Mouse (Mus musculus) kidney, embryonic 14.5 days (tissue): ENCODE measurements around the gene Stk38. TPM values are rescaled to one million over a fixed set of nuclear protein-coding genes. Genes with fewer than 3 reads are reported as not detected.

Experiments used
- ATAC-seq: fragments of 200-750 bp; cut with Nextera tagmentation; 2 replicates; pipeline ENCODE4 v1.8.0; 2017; ENCODE audit warnings: moderate number of reproducible peaks, mild to moderate bottlenecking, moderate TSS enrichment, moderate library complexity; ENCODE audit not compliant: low FRiP score, low TSS enrichment
- H3K27ac ChIP-seq: fragments of 300-500 bp; sonication (generic); 2 replicates; pipeline ENCODE4 v1.5.1; 2014; ENCODE audit warnings: low read depth, mild to moderate bottlenecking, low read length, moderate library complexity, mixed read lengths
- H3K27me3 ChIP-seq: fragments of 300-500 bp; sonication (generic); 2 replicates; pipeline ENCODE4 v1.6.1; 2014; ENCODE audit warnings: mild to moderate bottlenecking, low read length; ENCODE audit not compliant: control insufficient read depth, insufficient read depth
- H3K36me3 ChIP-seq: fragments of 300-500 bp; sonication (generic); 2 replicates; pipeline ENCODE4 v1.6.1; 2014; ENCODE audit warnings: low read length, mixed read lengths; ENCODE audit not compliant: control insufficient read depth, insufficient read depth
- H3K4me1 ChIP-seq: fragments of 300-500 bp; sonication (generic); 2 replicates; pipeline ENCODE4 v1.6.1; 2014; ENCODE audit warnings: low read length, mixed read lengths; ENCODE audit not compliant: control insufficient read depth, insufficient read depth
- H3K4me2 ChIP-seq: fragments of 300-500 bp; sonication (generic); replicated peaks from 2 replicates; pipeline ENCODE4 v1.6.1; 2014; ENCODE audit warnings: low read depth, mild to moderate bottlenecking, low read length
- H3K4me3 ChIP-seq: fragments of 300-500 bp; sonication (generic); 2 replicates; pipeline ENCODE4 v1.5.1; 2014; ENCODE audit warnings: mild to moderate bottlenecking, low read length
- H3K9ac ChIP-seq: fragments of 300-500 bp; sonication (generic); 2 replicates; pipeline ENCODE4 v1.6.1; 2014; ENCODE audit warnings: low read depth, mild to moderate bottlenecking, low read length, moderate library complexity
- H3K9me3 ChIP-seq: fragments of 300-500 bp; sonication (generic); 2 replicates; pipeline ENCODE4 v1.6.1; 2016; ENCODE audit warnings: low read length; ENCODE audit not compliant: control insufficient read depth
- WGBS: fragments of 180-500 bp; shearing (Covaris S2); extraction: QIAGEN DNeasy Blood & Tissue Kit; methylation state at CpG from one replicate; pipeline ENCODE4 v1.1.7; 2014; 5-methylcytosine and 5-hydroxymethylcytosine counted together
- polyA plus RNA-seq: library from polyadenylated mRNA; unstranded; fragments of >200 nt; fragmentation: Nextera tagmentation; extraction: Ambion mirVana; gene quantifications from 2 replicates; pipeline ENCODE4 v1.2.1, GENCODE M21; 2014

The Stk38 gene
- polyA plus RNA-seq, 1 experiment from 2014 or later, result 101 TPM

DNA sequence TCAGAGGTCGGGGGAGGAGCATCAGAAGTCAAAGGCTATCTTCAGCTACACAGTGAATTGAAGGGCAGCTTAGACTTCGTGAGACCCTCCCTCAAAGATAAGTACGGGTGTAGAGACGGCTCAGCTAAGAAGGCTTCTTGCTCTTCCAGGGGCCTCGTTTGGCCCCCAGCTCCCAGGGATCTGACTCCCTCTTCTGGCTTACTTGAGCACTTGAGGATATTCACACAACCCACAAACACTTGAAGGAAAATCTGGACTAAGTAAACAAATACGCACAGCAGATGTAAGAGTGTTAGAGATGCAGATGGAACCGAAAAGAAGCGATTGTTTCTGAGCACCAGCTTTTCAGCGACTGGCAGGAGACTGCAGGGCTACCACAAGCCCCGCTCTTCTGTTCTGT, 47.2 kb downstream of the Stk38 start:
- Histone ChIP-seq H3K27me3 (no peaks in the 10 kb centered on the region), H3K4me3 (no peak overlapping the region), H3K9ac (no peak overlapping the region), H3K27ac (no peak overlapping the region), H3K9me3 (0 out of 2 replicates have a peak, but pooled peaks cover 4% of the 10 kb centered on the region), H3K36me3 (peaks cover 56% of the 10 kb centered on the region), H3K4me1 (no peaks in the 10 kb centered on the region), H3K4me2 (no peak overlapping the region)
- no peak for ATAC-seq
- WGBS, result 75% methylated on average over 10 of the region's 10 CpGs

DNA sequence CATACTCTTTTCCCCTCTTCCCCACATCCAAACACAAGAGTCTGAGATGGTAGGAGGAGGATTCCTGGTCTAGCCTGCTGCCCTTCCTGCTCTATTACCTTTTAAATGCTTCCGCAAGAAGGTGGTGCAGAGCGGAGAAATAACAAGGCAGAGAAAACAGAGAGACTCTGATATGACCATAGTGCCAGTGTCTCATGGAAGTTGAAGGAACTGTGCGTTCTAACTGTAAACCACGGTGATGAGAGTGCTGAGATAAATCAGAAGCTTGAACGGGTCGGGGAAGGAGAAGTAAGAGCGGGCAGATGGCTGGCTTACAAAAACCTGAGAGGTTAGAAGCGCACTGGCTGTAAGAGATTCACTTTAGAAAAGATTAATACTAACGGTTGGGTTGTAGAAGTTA, 53.4 kb downstream of the Stk38 start:
- peaks cover 10% of the 10 kb centered on the region; the same call in 1 of the 2 replicates for H3K36me3 ChIP-seq
- no peak overlapping the region for H3K9ac ChIP-seq
- H3K27ac ChIP-seq, result no peak overlapping the region
- peaks cover 16% of the 10 kb centered on the region for H3K4me1 ChIP-seq
- no peak for ATAC-seq
- no peak overlapping the region for H3K4me2 ChIP-seq
- H3K27me3 ChIP-seq, result no peaks in the 10 kb centered on the region
- no peak overlapping the region for H3K4me3 ChIP-seq
- WGBS, result 95% methylated on average over 9 of the region's 9 CpGs
- 0 out of 2 replicates have a peak, but pooled peaks cover 4% of the 10 kb centered on the region for H3K9me3 ChIP-seq

DNA sequence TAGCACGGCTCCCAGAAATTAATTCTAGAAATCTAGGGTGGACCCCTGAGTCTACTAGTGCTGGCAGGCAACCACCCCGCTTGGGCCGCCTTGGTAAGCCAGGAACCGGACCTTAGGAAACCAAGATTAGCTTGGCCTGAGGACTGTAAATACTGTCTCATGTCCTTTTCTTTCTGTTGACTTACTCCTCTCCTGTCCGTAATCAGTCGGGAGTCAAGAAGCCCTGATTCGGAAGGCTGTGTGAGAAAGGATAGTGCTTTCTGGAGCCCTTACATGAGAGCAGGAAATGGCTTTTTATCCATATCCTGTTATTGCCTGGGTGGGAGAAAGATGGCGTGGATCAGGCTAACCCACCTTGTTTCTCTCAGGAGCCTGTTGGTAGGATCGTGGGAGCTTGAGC, 54.5 kb downstream of the Stk38 start:
- peak overlapping the region; percentile 90 for H3K4me2 ChIP-seq
- peak overlapping the region; percentile 96; the same call in 1 of the 2 replicates for H3K27ac ChIP-seq
- 8% methylated on average over 9 of the region's 9 CpGs for WGBS
- H3K4me3 ChIP-seq, result peak overlapping the region; percentile 80
- H3K36me3 ChIP-seq, result peaks cover 7% of the 10 kb centered on the region; the same call in 1 of the 2 replicates
- H3K27me3 ChIP-seq, result no peaks in the 10 kb centered on the region
- peak overlapping the region; percentile 86 for H3K9ac ChIP-seq
- H3K4me1 ChIP-seq, result peaks cover 16% of the 10 kb centered on the region
- ATAC-seq, result no peak
- 0 out of 2 replicates have a peak, but pooled peaks cover 4% of the 10 kb centered on the region for H3K9me3 ChIP-seq

DNA sequence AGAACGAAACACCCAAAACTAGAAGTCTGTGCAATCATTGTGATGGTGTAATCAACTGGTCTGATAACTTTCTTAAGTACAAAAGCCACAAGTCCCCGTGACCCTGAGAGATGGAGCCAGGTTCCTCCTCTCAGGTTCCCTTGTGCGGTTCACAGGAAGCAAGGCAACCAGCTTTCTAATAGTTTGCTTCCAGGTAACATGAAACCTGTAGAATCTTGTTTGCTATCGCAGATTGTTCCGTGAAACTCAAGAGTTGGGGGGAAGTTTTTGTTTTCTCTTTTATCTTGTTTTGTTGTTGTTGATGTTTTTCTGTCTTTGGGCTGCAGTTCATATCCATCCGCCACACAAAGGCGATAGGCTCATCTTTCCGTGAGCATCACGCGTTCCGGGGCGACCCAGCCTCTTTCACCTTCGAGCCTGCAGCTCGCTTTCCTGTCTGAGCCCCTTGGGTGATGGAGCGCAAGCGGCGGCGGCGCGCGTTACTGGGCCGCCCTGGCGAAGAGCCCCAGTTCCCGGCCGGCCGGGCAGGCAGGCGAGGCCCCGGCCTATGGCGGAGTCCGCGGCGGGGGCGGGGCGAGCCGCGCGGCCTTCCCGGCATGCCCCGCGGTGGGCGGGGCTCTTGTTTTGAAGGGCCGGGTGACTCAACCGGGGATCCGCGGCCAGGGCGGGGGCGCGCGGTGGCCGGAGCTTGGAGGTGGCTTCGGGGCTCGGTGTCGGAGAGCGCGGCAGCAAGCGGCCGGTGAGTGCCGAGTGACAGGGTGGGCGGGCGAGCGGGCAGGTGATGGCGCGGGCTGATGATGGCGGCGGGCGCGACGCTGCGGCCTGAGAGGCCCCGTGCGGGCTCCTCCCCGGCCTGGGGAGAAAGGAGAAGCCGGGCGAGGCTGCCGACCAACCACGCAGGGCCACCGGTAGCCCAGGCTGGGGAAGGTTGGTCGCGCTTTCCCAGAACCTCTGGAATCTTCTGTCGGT, 55.7 kb downstream of the Stk38 start, which contains the start of gene Kctd20:
Gene Kctd20, plus strand, starts transcription at position 120 of the 969 bp plus-strand sequence.
- no peaks in the 10 kb centered on the region for H3K36me3 ChIP-seq
- H3K9me3 ChIP-seq, result peaks cover 8% of the 10 kb centered on the region; the same call in 1 of the 2 replicates
- H3K4me3 ChIP-seq, result peak within 1 kb of the TSS; percentile 80
- peak within 1 kb of the TSS; percentile 90 for H3K4me2 ChIP-seq
- H3K4me1 ChIP-seq, result peaks cover 16% of the 10 kb centered on the region
- WGBS, result 1% methylated on average over 67 of the region's 80 CpGs
- peak within 1 kb of the TSS; percentile 86 for H3K9ac ChIP-seq
- ATAC-seq, result peak; percentile 92
- H3K27ac ChIP-seq, result peak within 1 kb of the TSS; percentile 96
- no peaks in the 10 kb centered on the region for H3K27me3 ChIP-seq

DNA sequence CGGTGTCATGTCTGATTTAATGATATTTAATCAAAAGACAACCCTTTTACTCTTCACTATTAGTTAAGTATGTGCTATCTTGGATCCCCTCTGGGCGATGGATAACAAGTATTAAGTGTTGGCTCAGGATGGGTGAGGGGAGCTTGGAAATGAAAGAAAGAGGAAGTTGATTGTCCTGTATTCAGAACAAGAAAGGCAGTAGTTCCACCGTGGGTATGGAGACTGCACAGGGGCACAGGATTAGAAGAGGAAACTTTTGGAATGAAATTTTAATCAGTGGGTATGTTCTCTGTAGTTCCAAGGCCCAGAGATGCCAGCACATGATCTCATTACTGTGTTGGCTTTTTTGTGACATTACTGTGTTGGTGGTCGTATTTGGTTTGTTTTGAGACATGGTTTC, 57.0 kb downstream of the Stk38 start:
- H3K4me3 ChIP-seq, result no peak overlapping the region
- peaks cover 16% of the 10 kb centered on the region for H3K4me1 ChIP-seq
- peaks cover 4% of the 10 kb centered on the region; the same call in 1 of the 2 replicates for H3K9me3 ChIP-seq
- no peak overlapping the region for H3K27ac ChIP-seq
- 70% methylated on average over 4 of the region's 4 CpGs for WGBS
- H3K4me2 ChIP-seq, result no peak overlapping the region
- H3K36me3 ChIP-seq, result no peaks in the 10 kb centered on the region
- ATAC-seq, result no peak
- no peaks in the 10 kb centered on the region for H3K27me3 ChIP-seq
- H3K9ac ChIP-seq, result no peak overlapping the region

DNA sequence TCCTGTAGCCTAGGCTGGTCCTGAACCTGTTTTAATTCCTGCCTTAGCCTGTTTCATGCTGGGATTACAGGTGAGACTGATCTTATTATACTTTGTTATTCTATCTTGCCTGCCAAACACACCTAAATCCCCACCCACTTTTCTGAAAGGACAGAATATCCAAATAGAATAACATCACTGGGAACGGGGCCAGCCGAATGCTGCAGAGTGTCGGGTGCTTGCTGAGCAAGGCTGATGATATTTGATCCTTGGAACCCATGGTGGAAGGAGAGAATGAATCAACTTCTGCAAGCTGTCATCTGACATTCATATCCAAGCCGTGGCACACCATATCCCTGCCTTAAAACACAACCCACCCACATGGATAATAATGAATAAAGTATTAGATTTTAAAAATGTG, 59.1 kb downstream of the Stk38 start:
- H3K27me3 ChIP-seq, result no peaks in the 10 kb centered on the region
- 51% methylated on average over 4 of the region's 4 CpGs for WGBS
- no peak overlapping the region for H3K4me3 ChIP-seq
- no peak overlapping the region for H3K9ac ChIP-seq
- H3K4me2 ChIP-seq, result no peak overlapping the region
- H3K9me3 ChIP-seq, result peaks cover 4% of the 10 kb centered on the region; the same call in 1 of the 2 replicates
- no peak overlapping the region for H3K27ac ChIP-seq
- peaks cover 11% of the 10 kb centered on the region for H3K4me1 ChIP-seq
- no peaks in the 10 kb centered on the region for H3K36me3 ChIP-seq
- no peak for ATAC-seq

DNA sequence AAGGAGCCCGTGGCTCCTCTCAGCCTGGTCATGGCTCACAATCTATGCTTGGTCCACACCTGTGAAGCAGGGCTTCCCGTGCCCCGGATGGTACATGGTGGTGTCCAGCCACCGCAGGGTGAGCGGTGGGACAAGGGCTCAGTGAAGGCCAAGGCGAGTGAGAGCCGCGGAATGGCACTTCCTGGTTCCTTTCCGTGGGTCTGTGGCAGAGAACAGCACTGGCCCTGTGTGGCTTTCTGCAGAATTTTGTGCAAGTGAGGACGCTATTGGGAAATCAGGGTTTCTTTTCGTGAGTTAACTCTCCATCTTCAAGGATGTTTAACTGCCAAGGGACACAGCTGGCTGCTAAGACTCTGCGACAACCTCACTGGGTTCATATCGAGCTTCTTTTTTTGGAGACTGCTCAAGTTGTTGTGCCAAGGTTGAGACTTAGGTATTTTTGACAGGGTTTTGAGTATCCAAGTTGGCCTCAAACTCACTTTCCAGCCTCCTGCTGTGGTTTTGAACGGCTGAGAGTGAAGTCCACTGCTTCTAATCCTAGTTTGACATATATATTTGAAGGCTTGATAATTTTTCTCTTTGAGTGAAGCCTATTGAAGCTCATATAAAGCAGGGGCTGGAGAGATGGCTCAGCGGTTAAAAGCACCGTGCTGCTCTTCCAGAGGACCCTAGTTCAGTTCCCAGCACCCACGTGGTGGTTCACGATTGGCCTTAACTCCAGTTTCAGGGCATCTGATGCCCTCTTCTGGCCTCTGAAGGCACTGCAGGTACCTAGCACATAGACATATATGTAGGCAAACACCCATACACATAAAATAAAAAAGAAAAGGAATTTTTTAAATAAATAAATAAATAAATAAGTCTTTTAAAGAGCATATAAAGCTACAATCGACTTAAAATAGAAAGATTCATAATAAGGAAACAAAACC, 60.5 kb downstream of the Stk38 start:
- no peak overlapping the region for H3K4me2 ChIP-seq
- H3K36me3 ChIP-seq, result no peaks in the 10 kb centered on the region
- H3K4me1 ChIP-seq, result peaks cover 4% of the 10 kb centered on the region
- no peak overlapping the region for H3K4me3 ChIP-seq
- H3K9me3 ChIP-seq, result peaks cover 4% of the 10 kb centered on the region; the same call in 1 of the 2 replicates
- H3K9ac ChIP-seq, result no peak overlapping the region
- 90% methylated on average over 19 of the region's 19 CpGs for WGBS
- no peak for ATAC-seq
- H3K27ac ChIP-seq, result no peak overlapping the region
- no peaks in the 10 kb centered on the region for H3K27me3 ChIP-seq

DNA sequence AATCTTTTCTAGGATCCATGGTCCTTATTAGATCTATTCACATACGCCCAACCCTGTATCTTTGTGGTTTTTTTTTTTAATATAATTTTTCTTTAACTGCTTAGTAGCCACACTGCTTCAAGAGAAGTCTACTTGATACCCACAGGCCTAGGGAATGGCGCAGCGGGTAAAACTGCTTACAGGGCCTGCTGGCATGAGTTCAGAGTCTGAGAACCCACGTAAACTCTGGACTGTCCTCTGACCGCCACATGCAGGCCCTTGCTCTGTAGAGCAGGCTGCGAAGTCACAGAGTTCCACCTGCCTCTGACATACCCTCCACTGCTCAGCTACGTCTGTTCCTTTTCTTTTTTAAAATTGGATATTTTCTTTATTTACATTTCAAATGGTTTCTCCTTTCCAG, 63.3 kb downstream of the Stk38 start:
- WGBS, result 93% methylated on average over 7 of the region's 7 CpGs
- Histone ChIP-seq H3K4me2 (no peak overlapping the region), H3K9ac (no peak overlapping the region), H3K9me3 (peaks cover 4% of the 10 kb centered on the region; the same call in 1 of the 2 replicates), H3K36me3 (no peaks in the 10 kb centered on the region), H3K4me3 (no peak overlapping the region), H3K27me3 (no peaks in the 10 kb centered on the region), H3K27ac (no peak overlapping the region), H3K4me1 (no peaks in the 10 kb centered on the region)
- no peak for ATAC-seq
